Mouse (Mus musculus) neural tube, embryonic 14.5 days (tissue): ENCODE results near the gene Chrnb1. TPM values are rescaled to one million over a fixed set of nuclear protein-coding genes. Genes with fewer than 3 reads are reported as not detected.

Experiments
- ATAC-seq: fragments of 200-750 bp; cut with Nextera tagmentation; 2 replicates; pipeline ENCODE4 v1.8.0; 2017; ENCODE audit warnings: low read depth, mild to moderate bottlenecking, moderate TSS enrichment, moderate library complexity
- H3K27ac ChIP-seq: fragments of 300-500 bp; sonication (generic); 2 replicates; pipeline ENCODE4 v1.5.1; 2014; ENCODE audit warnings: low read depth, mild to moderate bottlenecking, control low read depth, low read length, moderate library complexity, mixed read lengths
- H3K27me3 ChIP-seq: fragments of 300-500 bp; sonication (generic); 2 replicates; pipeline ENCODE4 v1.6.1; 2014; ENCODE audit warnings: low read length; ENCODE audit not compliant: control insufficient read depth, insufficient read depth
- H3K36me3 ChIP-seq: fragments of 300-500 bp; sonication (generic); 2 replicates; pipeline ENCODE4 v1.6.1; 2014; ENCODE audit warnings: low read length, mixed read lengths; ENCODE audit not compliant: control insufficient read depth, insufficient read depth
- H3K4me1 ChIP-seq: fragments of 300-500 bp; sonication (generic); 2 replicates; pipeline ENCODE4 v1.6.1; 2014; ENCODE audit warnings: low read length; ENCODE audit not compliant: control insufficient read depth, insufficient read depth
- H3K4me2 ChIP-seq: fragments of 300-500 bp; sonication (generic); 2 replicates; pipeline ENCODE4 v1.6.1; 2014; ENCODE audit warnings: mild to moderate bottlenecking, low read depth, low read length, control low read depth
- H3K4me3 ChIP-seq: fragments of 300-500 bp; sonication (generic); 2 replicates; pipeline ENCODE4 v1.5.1; 2014; ENCODE audit warnings: low read depth, low read length, control low read depth, mixed read lengths
- H3K9ac ChIP-seq: fragments of 300-500 bp; sonication (generic); replicated peaks from 2 replicates; pipeline ENCODE4 v1.6.1; 2014; ENCODE audit warnings: low read depth, mild to moderate bottlenecking, control low read depth, low read length, mixed read lengths
- H3K9me3 ChIP-seq: fragments of 300-500 bp; sonication (generic); 2 replicates; pipeline ENCODE4 v1.6.1; 2016; ENCODE audit warnings: low read length; ENCODE audit not compliant: control insufficient read depth
- WGBS: fragments of 180-500 bp; shearing (Covaris S2); extraction: QIAGEN DNeasy Blood & Tissue Kit; methylation state at CpG from one replicate; pipeline ENCODE4 v1.1.7; 2014; 5-methylcytosine and 5-hydroxymethylcytosine counted together
- polyA plus RNA-seq: library from polyadenylated mRNA; unstranded; fragments of >200 nt; fragmentation: Nextera tagmentation; extraction: Ambion mirVana; gene quantifications from 2 replicates; pipeline ENCODE4 v1.2.1, GENCODE M21; 2014

The Chrnb1 gene
- polyA plus RNA-seq, 1 experiment from 2014 or later, result 0.78 TPM

GRCm38 (mm10) chr11:69833554-69833953, 37.8 kb upstream of the Chrnb1 start:
- peak overlapping the region; percentile 92 for H3K4me3 ChIP-seq
- H3K9ac ChIP-seq, result peak overlapping the region; percentile 93
- H3K36me3 ChIP-seq, result peaks cover 27% of the 10 kb centered on the region
- H3K27me3 ChIP-seq, result no peaks in the 10 kb centered on the region
- 49% methylated on average over 8 of the region's 8 CpGs for WGBS
- ATAC-seq, result no peak
- no peaks in the 10 kb centered on the region for H3K9me3 ChIP-seq
- H3K27ac ChIP-seq, result no peak overlapping the region
- H3K4me2 ChIP-seq, result peak overlapping the region; percentile 98
- peaks cover 24% of the 10 kb centered on the region for H3K4me1 ChIP-seq

DNA sequence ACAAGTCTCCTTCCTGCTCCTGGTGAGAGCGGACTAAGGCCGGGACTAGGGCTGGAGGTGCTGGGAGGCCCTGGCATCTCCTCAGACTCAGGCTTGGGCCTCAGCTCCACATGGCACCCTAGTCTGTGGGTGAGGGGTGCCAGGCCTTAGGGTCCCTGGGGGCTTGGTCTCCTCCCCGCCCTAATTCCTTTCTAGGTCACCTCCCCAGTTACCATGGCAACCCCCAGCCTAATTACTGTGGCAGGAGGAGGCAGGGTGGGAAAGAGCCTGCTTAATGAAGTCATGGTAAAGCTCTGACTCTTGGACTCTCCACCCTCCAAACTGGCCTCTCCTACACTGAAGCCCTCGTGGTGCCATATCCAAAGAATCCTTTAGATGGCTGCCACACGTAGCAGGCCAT, 33.1 kb upstream of the Chrnb1 start:
- ATAC-seq, result no peak
- Histone ChIP-seq H3K4me1 (peaks cover 6% of the 10 kb centered on the region), H3K9me3 (no peaks in the 10 kb centered on the region), H3K27ac (no peak overlapping the region), H3K4me3 (no peak overlapping the region), H3K27me3 (no peaks in the 10 kb centered on the region), H3K36me3 (peaks cover 68% of the 10 kb centered on the region), H3K9ac (no peak overlapping the region), H3K4me2 (no peak overlapping the region)
- WGBS, result 56% methylated on average over 5 of the region's 5 CpGs

DNA sequence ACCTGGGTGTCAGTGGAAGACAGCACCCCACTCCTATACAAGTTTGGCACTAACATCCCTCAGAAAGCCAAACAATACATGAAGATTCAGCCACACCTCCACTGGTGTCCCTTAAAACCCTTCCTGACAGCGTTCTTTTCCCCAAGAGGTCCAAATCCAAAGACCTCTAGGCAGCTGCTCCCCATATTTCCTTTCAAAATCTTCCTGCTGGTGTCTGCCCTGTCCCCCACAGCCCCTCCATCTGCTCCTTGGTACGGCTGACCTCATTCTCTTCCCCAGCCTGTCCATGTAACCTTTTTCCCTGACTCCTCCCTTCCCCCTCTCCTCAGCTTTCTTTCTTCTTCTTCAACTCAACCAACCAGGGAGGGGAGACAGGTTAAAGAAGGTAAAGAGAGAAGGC, 27.7 kb upstream of the Chrnb1 start:
- Histone ChIP-seq H3K4me2 (no peak overlapping the region), H3K4me1 (no peaks in the 10 kb centered on the region), H3K27me3 (no peaks in the 10 kb centered on the region), H3K9ac (no peak overlapping the region), H3K36me3 (peaks cover 41% of the 10 kb centered on the region), H3K4me3 (no peak overlapping the region), H3K27ac (no peak overlapping the region), H3K9me3 (no peaks in the 10 kb centered on the region)
- 83% methylated on average over 2 of the region's 2 CpGs for WGBS
- no peak for ATAC-seq

- Histone ChIP-seq H3K27ac (no peak within 1 kb of the TSS), H3K4me2 (no peak within 1 kb of the TSS), H3K9me3 (no peaks in the 10 kb centered on the region), H3K36me3 (peaks cover 27% of the 10 kb centered on the region), H3K9ac (no peak within 1 kb of the TSS), H3K4me1 (no peaks in the 10 kb centered on the region), H3K4me3 (no peak within 1 kb of the TSS), H3K27me3 (no peaks in the 10 kb centered on the region)
- no peak for ATAC-seq
- 86% methylated on average over 3 of the region's 3 CpGs for WGBS
These were observed 26.3 kb upstream of the Chrnb1 start, which contains the start of gene Spem1 for GRCm38 (mm10) chr11:69822080-69822479. Spem1 (minus strand) TSS chr11:69822180.

DNA sequence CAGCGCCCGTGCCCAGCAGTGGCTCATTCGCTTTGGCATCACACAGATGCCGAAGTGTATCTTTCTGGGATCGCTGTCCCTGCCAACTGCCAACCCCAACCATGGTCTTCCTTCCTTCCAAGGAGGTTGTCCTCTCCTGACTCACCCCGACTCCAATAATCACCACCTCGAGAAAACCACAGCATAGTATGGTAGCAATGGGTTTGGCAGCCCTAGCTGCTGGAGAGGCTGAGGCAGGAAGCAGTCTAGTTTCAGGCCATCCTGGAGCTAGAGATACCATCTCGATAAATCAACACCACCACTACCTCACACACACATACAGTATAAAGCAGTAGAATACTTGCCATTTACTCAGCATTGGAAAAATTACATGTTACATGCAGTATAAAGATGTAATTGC, 23.1 kb upstream of the Chrnb1 start:
- WGBS, result 96% methylated on average over 8 of the region's 8 CpGs
- H3K27me3 ChIP-seq, result no peaks in the 10 kb centered on the region
- no peak overlapping the region for H3K4me2 ChIP-seq
- H3K9me3 ChIP-seq, result no peaks in the 10 kb centered on the region
- H3K4me3 ChIP-seq, result no peak overlapping the region
- no peak overlapping the region for H3K9ac ChIP-seq
- no peaks in the 10 kb centered on the region for H3K4me1 ChIP-seq
- no peak overlapping the region for H3K27ac ChIP-seq
- H3K36me3 ChIP-seq, result no peaks in the 10 kb centered on the region; the same call in 1 of the 2 replicates
- ATAC-seq, result no peak

DNA sequence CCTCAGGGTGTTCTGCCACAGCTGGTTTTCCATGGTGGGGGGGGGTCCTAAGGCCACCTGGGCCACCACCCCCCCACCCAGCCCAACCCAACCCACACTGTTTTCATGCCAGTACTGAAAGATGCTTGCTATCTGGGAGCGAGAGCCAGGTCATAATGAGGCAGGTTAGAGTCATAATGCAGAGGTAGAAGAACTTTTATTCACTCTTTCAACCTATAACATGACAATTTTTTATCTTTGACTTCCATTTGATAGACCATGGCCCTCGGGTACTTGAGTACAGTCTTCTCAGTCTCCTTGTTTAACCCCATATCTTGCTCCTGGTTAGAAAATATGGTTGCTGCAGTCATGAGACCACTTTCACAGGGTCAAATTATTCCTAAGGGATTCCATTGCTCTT, 22.6 kb upstream of the Chrnb1 start, which contains the start of gene Spem2:
Gene Spem2 (minus strand): TSS at position 101 of the 400 bp plus-strand sequence.
- H3K9ac ChIP-seq, result no peak within 1 kb of the TSS
- H3K9me3 ChIP-seq, result no peaks in the 10 kb centered on the region
- H3K4me1 ChIP-seq, result no peaks in the 10 kb centered on the region
- H3K36me3 ChIP-seq, result no peaks in the 10 kb centered on the region
- H3K4me3 ChIP-seq, result no peak within 1 kb of the TSS
- H3K27ac ChIP-seq, result no peak within 1 kb of the TSS
- H3K27me3 ChIP-seq, result no peaks in the 10 kb centered on the region
- no peak within 1 kb of the TSS for H3K4me2 ChIP-seq
- ATAC-seq, result no peak
- WGBS, result 84% methylated on average over 2 of the region's 2 CpGs

- Histone ChIP-seq H3K9me3 (no peaks in the 10 kb centered on the region), H3K27me3 (no peaks in the 10 kb centered on the region), H3K9ac (no peak overlapping the region), H3K4me2 (no peak overlapping the region), H3K4me1 (no peaks in the 10 kb centered on the region), H3K36me3 (no peaks in the 10 kb centered on the region), H3K27ac (no peak overlapping the region), H3K4me3 (no peak overlapping the region)
- ATAC-seq, result no peak
- 94% methylated on average over 12 of the region's 12 CpGs for WGBS
These were observed 20.8 kb upstream of the Chrnb1 start for GRCm38 (mm10) chr11:69816520-69816919.

GRCm38 (mm10) chr11:69815155-69815554, 19.4 kb upstream of the Chrnb1 start, which contains the start of gene Gm39566:
Gm39566 (minus strand) TSS chr11:69815298.
- WGBS, result 68% methylated on average over 10 of the region's 10 CpGs
- Histone ChIP-seq H3K27me3 (no peaks in the 10 kb centered on the region), H3K9ac (no peak within 1 kb of the TSS), H3K4me2 (no peak within 1 kb of the TSS), H3K36me3 (no peaks in the 10 kb centered on the region), H3K9me3 (no peaks in the 10 kb centered on the region), H3K4me3 (no peak within 1 kb of the TSS), H3K4me1 (no peaks in the 10 kb centered on the region), H3K27ac (no peak within 1 kb of the TSS)
- no peak for ATAC-seq

GRCm38 (mm10) chr11:69810280-69810679, 14.5 kb upstream of the Chrnb1 start:
- H3K4me2 ChIP-seq, result no peak overlapping the region
- H3K4me1 ChIP-seq, result no peaks in the 10 kb centered on the region
- no peaks in the 10 kb centered on the region for H3K9me3 ChIP-seq
- no peaks in the 10 kb centered on the region for H3K36me3 ChIP-seq
- no peak for ATAC-seq
- no peak overlapping the region for H3K27ac ChIP-seq
- H3K9ac ChIP-seq, result no peak overlapping the region
- no peak overlapping the region for H3K4me3 ChIP-seq
- peaks cover under 1% of the 10 kb centered on the region for H3K27me3 ChIP-seq
